Mouse (Mus musculus): ENCODE results near the gene Ugcg. TPM values are rescaled to one million over a fixed set of nuclear protein-coding genes. Genes with fewer than 3 reads are reported as not detected.

Ugcg gene
- polyA plus RNA-seq, 1 experiment from 2014 or later: 18.9 TPM

- Histone ChIP-seq H3K4me2 (replicated peaks; ENCODE audit: low read depth) (no peak overlapping the region), H3K27me3 (ENCODE audit: control insufficient read depth, insufficient read depth, low read length) (no peaks in the 10 kb centered on the region), H3K4me1 (replicated peaks; ENCODE audit: control insufficient read depth, insufficient read depth) (no peaks in the 10 kb centered on the region), H3K27ac (replicated peaks) (no peak overlapping the region), H3K36me3 (ENCODE audit: control insufficient read depth, insufficient read depth, low read length) (no peaks in the 10 kb centered on the region), H3K4me3 (ENCODE audit: low read depth, low read length) (no peak overlapping the region), H3K9me3 (ENCODE audit: control insufficient read depth, low read length) (no peaks in the 10 kb centered on the region), H3K9ac (ENCODE audit: low read length) (no peak overlapping the region)
- 80% methylated on average over 2 of the region's 2 CpGs for WGBS
- peak; percentile 71 for TF ChIP-seq CTCF (IDR thresholded peaks at IDR 0.05; ENCODE audit: low read depth)
- TF ChIP-seq EP300 (optimal IDR thresholded peaks at IDR 0.05): no peak
- no peak for ATAC-seq (ENCODE audit: low FRiP score, low TSS enrichment)
- no peak for DNase-seq (ENCODE audit: low spot score)
Measured at GRCm38 (mm10) chr4:59263418-59263817, 74.4 kb downstream of the Ugcg start.

- Histone ChIP-seq H3K4me2 (replicated peaks; ENCODE audit: low read depth) (no peak overlapping the region), H3K4me1 (replicated peaks; ENCODE audit: control insufficient read depth, insufficient read depth) (no peaks in the 10 kb centered on the region), H3K27me3 (ENCODE audit: control insufficient read depth, insufficient read depth, low read length) (no peaks in the 10 kb centered on the region), H3K27ac (replicated peaks) (no peak overlapping the region), H3K4me3 (ENCODE audit: low read depth, low read length) (no peak overlapping the region), H3K36me3 (ENCODE audit: control insufficient read depth, insufficient read depth, low read length) (no peaks in the 10 kb centered on the region), H3K9me3 (ENCODE audit: control insufficient read depth, low read length) (no peaks in the 10 kb centered on the region), H3K9ac (ENCODE audit: low read length) (no peak overlapping the region)
- DNase-seq (ENCODE audit: low spot score) (no peak), ATAC-seq (ENCODE audit: low FRiP score, low TSS enrichment) (no peak)
- no peak for TF ChIP-seq EP300 (optimal IDR thresholded peaks at IDR 0.05)
- no peak for TF ChIP-seq CTCF (IDR thresholded peaks at IDR 0.05; ENCODE audit: low read depth)
- WGBS: 67% methylated on average over 7 of the region's 7 CpGs
Measured at GRCm38 (mm10) chr4:59264611-59265095, 75.6 kb downstream of the Ugcg start.

- Histone ChIP-seq H3K9me3 (ENCODE audit: control insufficient read depth, low read length) (no peaks in the 10 kb centered on the region), H3K4me2 (replicated peaks; ENCODE audit: low read depth) (no peak overlapping the region), H3K27me3 (ENCODE audit: control insufficient read depth, insufficient read depth, low read length) (no peaks in the 10 kb centered on the region), H3K9ac (ENCODE audit: low read length) (no peak overlapping the region), H3K4me1 (replicated peaks; ENCODE audit: control insufficient read depth, insufficient read depth) (no peaks in the 10 kb centered on the region), H3K36me3 (ENCODE audit: control insufficient read depth, insufficient read depth, low read length) (no peaks in the 10 kb centered on the region), H3K27ac (replicated peaks) (no peak overlapping the region), H3K4me3 (ENCODE audit: low read depth, low read length) (no peak overlapping the region)
- ATAC-seq (ENCODE audit: low FRiP score, low TSS enrichment) (no peak), DNase-seq (ENCODE audit: low spot score) (no peak)
- TF ChIP-seq EP300 (optimal IDR thresholded peaks at IDR 0.05) (no peak), CTCF (IDR thresholded peaks at IDR 0.05; ENCODE audit: low read depth) (no peak)
- WGBS: 85% methylated on average over 5 of the region's 5 CpGs
Measured at GRCm38 (mm10) chr4:59265182-59265581, 76.1 kb downstream of the Ugcg start.

GRCm38 (mm10) chr4:59265631-59266030 is 76.6 kb downstream of the Ugcg start:
- Histone ChIP-seq H3K27ac (replicated peaks) (no peak overlapping the region), H3K4me3 (ENCODE audit: low read depth, low read length) (no peak overlapping the region), H3K9me3 (ENCODE audit: control insufficient read depth, low read length) (no peaks in the 10 kb centered on the region), H3K36me3 (ENCODE audit: control insufficient read depth, insufficient read depth, low read length) (no peaks in the 10 kb centered on the region), H3K4me2 (replicated peaks; ENCODE audit: low read depth) (no peak overlapping the region), H3K9ac (ENCODE audit: low read length) (no peak overlapping the region), H3K27me3 (ENCODE audit: control insufficient read depth, insufficient read depth, low read length) (no peaks in the 10 kb centered on the region), H3K4me1 (replicated peaks; ENCODE audit: control insufficient read depth, insufficient read depth) (no peaks in the 10 kb centered on the region)
- TF ChIP-seq CTCF (IDR thresholded peaks at IDR 0.05; ENCODE audit: low read depth) (no peak), EP300 (optimal IDR thresholded peaks at IDR 0.05) (no peak)
- ATAC-seq (ENCODE audit: low FRiP score, low TSS enrichment) (no peak), DNase-seq (ENCODE audit: low spot score) (no peak)
- 86% methylated on average over 5 of the region's 5 CpGs for WGBS

Other genes starting within 250 kb of the Ugcg start
- 0.11 and 0.13 TPM in 2 replicates for gene Zkscan16, start 245.6 kb upstream of the Ugcg start, polyA plus RNA-seq (2015; fragmentation: Nextera tagmentation; extraction: Ambion mirVana)
- gene Ptgr1, start 202.1 kb upstream of the Ugcg start, polyA plus RNA-seq (2015; fragmentation: Nextera tagmentation; extraction: Ambion mirVana): 454 and 488 TPM in 2 replicates
- gene Dnajc25, start 194.2 kb upstream of the Ugcg start, polyA plus RNA-seq (2015; fragmentation: Nextera tagmentation; extraction: Ambion mirVana): 13.4 and 13.7 TPM in 2 replicates
- 18.5 and 21.6 TPM in 2 replicates for gene Gm20503, start 186.0 kb upstream of the Ugcg start, polyA plus RNA-seq (2015; fragmentation: Nextera tagmentation; extraction: Ambion mirVana)
- 98.0 and 99.6 TPM in 2 replicates for gene Gng10, start 154.2 kb upstream of the Ugcg start, polyA plus RNA-seq (2015; fragmentation: Nextera tagmentation; extraction: Ambion mirVana)
- 1.2 and 1.4 TPM in 2 replicates for gene AI481877, start 50.3 kb upstream of the Ugcg start, polyA plus RNA-seq (2015; fragmentation: Nextera tagmentation; extraction: Ambion mirVana)
- 3.2 and 3.4 TPM in 2 replicates for gene Susd1, start 249.4 kb downstream of the Ugcg start, polyA plus RNA-seq (2015; fragmentation: Nextera tagmentation; extraction: Ambion mirVana)

Data from stomach, postnatal 0 days (tissue).